Mouse (Mus musculus): ENCODE results near the gene Mif4gd. TPM values are rescaled to one million over a fixed set of nuclear protein-coding genes. Genes with fewer than 3 reads are reported as not detected.
A peak's percentile ranks its signal among the peaks of the same experiment; 100 is the strongest.

Mif4gd gene
- total RNA-seq, 2 experiments from 2014 or later, result 41.0 to 46.6 TPM

GRCm38 (mm10) chr11:115586403-115586802 lies 26.4 kb downstream of the Mif4gd start:
- intact Hi-C loops (cut with DNase I), result no loop called here
- no peak for DNase-seq

GRCm38 (mm10) chr11:115585573-115586100 lies 27.1 kb downstream of the Mif4gd start:
- intact Hi-C loops (cut with DNase I), result no loop called here
- no peak for DNase-seq

GRCm38 (mm10) chr11:115584376-115585073 lies 28.2 kb downstream of the Mif4gd start:
- no peak for DNase-seq
- intact Hi-C loops (cut with DNase I), result no loop called here

GRCm38 (mm10) chr11:115582913-115583606 lies 29.7 kb downstream of the Mif4gd start:
- DNase-seq, result no peak
- intact Hi-C loops (cut with DNase I), result no loop called here

- DNase-seq, result no peak
- intact Hi-C loops (cut with DNase I), result no loop called here
Measured at GRCm38 (mm10) chr11:115579080-115579479, 33.7 kb downstream of the Mif4gd start.

- DNase-seq, result no peak
- intact Hi-C loops (cut with DNase I), result no loop called here
Measured at GRCm38 (mm10) chr11:115564961-115565360, 47.8 kb downstream of the Mif4gd start.

- DNase-seq, result peak; percentile 97 to 98
- intact Hi-C loops (cut with DNase I), result no loop called here
Measured at GRCm38 (mm10) chr11:115564064-115564809, 48.5 kb downstream of the Mif4gd start, which contains the start of gene Nup85. Gene Nup85, plus strand, starts transcription at chr11:115564434.

- DNase-seq, result no peak
- intact Hi-C loops (cut with DNase I), result no loop called here
Measured at GRCm38 (mm10) chr11:115563406-115563805, 49.4 kb downstream of the Mif4gd start.

Other genes with a start within 250 kb of the Mif4gd start
- gene Hid1, start 245.2 kb downstream of the Mif4gd start, total RNA-seq (2021), result 1 to 10 TPM; 5.2 to 6.6 TPM
- gene Cdr2l, start 231.1 kb downstream of the Mif4gd start, total RNA-seq (2021), result 1 to 10 TPM; 8.7 to 9.9 TPM
- gene Mrpl58, start 209.2 kb downstream of the Mif4gd start, total RNA-seq (2021), result 100 to 1,000 TPM; 128 to 140 TPM
- 1,000 to 10,000 TPM; 2,066 to 2,137 TPM for gene Atp5h, start 193.0 kb downstream of the Mif4gd start, total RNA-seq (2021)
- gene Kctd2, start 192.8 kb downstream of the Mif4gd start, total RNA-seq (2021), result 10 to 100 TPM; 22.2 to 25.2 TPM
- gene Trim80, start 172.4 kb downstream of the Mif4gd start, total RNA-seq (2021), result under 1 TPM in 1 of 2 experiments, not detected in 1; 0.29 TPM
- gene Slc16a5, start 150.5 kb downstream of the Mif4gd start, total RNA-seq (2021), result 1 to 10 TPM in 1 of 2 experiments, not detected in 1; 5.1 TPM
- gene Armc7, start 137.3 kb downstream of the Mif4gd start, total RNA-seq (2021), result 1 to 10 TPM; 1.3 to 1.7 TPM
- 10 to 100 TPM; 15.2 to 17.3 TPM for gene Nt5c, start 121.1 kb downstream of the Mif4gd start, total RNA-seq (2021)
- 100 to 1,000 TPM; 159 to 196 TPM for gene Jpt1, start 98.6 kb downstream of the Mif4gd start, total RNA-seq (2021)
- gene Sumo2, start 76.7 kb downstream of the Mif4gd start, total RNA-seq (2021), result 100 to 1,000 TPM; 165 to 189 TPM
- gene Nup85, start 48.5 kb downstream of the Mif4gd start, total RNA-seq (2021), result 10 to 100 TPM; 20.9 to 22.3 TPM
- gene Mrps7, start 9.0 kb downstream of the Mif4gd start, total RNA-seq (2021), result 10 to 100 TPM; 67.0 to 69.9 TPM
- 10 to 100 TPM; 17.8 to 19.0 TPM for gene Gga3, start 8.9 kb downstream of the Mif4gd start, total RNA-seq (2021)
- 10 to 100 TPM; 42.2 to 43.0 TPM for gene Slc25a19, start 15.3 kb upstream of the Mif4gd start, total RNA-seq (2021)
- 100 to 1,000 TPM; 113 to 120 TPM for gene Grb2, start 95.6 kb upstream of the Mif4gd start, total RNA-seq (2021)
- gene Tmem94, start 152.5 kb upstream of the Mif4gd start, total RNA-seq (2021), result 100 to 1,000 TPM; 103 to 111 TPM
- gene Caskin2, start 200.7 kb upstream of the Mif4gd start, total RNA-seq (2021), result 10 to 100 TPM; 54.0 to 54.9 TPM
- 10 to 100 TPM in 1 of 2 experiments, 1 to 10 TPM in 1; 8.7 to 12.1 TPM for gene Tsen54, start 201.8 kb upstream of the Mif4gd start, total RNA-seq (2021)
- 10 to 100 TPM; 15.0 to 18.2 TPM for gene Llgl2, start 211.1 kb upstream of the Mif4gd start, total RNA-seq (2021)
- under 1 TPM; 0.07 to 0.14 TPM for gene Myo15b, start 245.4 kb upstream of the Mif4gd start, total RNA-seq (2021)